Mouse (Mus musculus) brain, embryonic 18.5 days (tissue): ENCODE measurements around the gene Zdhhc14.

Source experiments
- DNase-seq: peaks from one replicate; pipeline ENCODE4 v3.0.0-alpha.2; 2012; ENCODE audit warnings: low read depth, low spot score

Gene Zdhhc14

DNA sequence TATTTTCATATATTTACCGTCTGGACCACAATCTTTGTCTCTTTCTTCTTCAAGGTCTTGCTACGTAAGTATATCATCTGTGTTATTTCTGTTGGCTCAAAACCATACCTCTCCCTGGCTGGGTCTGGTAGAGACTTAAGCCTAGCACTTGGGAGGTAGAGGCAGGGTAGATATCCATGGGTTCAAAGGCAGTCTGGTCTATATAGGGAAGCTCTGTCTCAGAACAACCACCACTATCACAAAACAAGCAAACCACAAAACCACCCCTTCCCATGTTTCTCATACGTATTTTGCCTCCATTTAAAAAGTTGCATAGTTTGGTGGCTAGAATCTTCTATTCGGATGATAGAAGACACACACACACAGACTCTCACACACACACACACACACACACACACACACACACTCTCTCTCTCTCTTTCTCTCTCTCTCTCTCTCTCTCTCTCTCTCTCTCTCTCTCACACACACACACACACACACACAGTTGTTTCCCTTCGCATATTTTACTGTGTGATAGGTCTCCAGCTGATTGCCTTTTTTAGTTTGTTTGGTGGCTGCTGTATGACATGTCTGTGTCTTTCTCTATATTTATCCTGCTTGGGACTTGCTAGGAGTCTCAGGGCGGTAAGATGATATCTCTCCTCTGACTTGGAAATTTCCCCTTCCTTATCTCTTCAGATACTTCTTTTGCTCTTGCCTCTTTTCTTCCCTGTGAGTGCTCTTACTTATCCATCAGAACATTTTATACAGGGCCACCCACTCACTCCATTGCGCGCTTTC is 11.8 kb downstream of the Zdhhc14 start:
- DNase-seq: no peak

DNA sequence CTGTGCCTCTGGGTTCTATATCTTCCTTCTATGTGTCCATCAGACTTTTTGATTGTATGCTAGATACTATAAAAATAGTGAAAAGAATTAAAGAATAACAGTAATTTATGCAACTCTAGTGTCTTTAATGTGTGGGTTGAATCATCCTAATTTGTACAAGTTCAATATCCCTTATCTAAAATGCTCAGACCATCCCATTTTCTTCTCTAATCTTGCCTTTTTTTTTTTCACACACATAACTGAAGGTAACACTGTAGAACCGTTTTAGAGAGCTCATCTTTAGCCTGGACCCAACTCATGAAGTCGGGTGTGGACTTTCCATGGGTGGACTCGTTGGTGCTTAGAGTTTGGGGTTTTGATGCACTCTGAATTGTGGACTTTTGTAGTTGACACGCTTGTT is 12.6 kb downstream of the Zdhhc14 start:
- DNase-seq: no peak

DNA sequence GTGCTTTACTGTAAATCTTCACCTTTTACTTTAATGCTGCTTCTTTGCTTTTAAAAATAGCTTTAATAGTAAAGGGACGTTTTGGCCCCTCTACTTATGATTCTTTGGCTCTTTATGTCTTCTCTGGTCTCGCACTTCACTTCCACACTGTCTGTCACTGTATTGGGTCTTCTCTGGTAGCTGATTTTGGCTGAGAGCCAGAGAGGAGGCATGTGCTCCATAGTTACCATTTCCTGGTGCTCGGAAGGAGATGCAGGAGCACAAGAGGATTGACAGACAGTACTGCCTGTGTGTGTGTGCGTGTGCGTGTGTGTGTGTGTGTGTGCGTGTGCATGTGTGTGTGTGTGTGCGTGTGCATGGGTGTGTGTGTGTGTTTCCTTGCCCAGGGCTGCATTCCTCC is 14.2 kb downstream of the Zdhhc14 start:
- DNase-seq: peak; percentile 40

DNA sequence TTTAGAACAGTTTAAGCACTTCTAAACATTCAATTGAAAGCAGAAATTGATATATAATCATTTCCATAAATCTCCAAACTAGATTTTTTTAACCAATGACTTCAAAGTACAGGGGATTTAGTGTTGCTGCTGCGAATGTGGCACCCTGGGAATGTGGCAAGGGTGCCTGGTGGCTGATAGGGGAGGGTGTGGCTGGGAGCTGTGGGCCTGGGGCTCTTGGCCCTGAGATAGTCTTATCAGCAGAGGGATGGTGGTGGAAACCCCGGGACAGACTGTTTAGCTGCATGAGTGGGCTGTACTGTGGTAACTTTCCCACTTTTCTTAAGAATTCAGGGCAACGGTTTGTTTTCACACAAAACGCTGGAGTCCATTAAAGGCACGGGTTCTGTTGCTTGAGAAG is 14.6 kb downstream of the Zdhhc14 start:
- DNase-seq: no peak

DNA sequence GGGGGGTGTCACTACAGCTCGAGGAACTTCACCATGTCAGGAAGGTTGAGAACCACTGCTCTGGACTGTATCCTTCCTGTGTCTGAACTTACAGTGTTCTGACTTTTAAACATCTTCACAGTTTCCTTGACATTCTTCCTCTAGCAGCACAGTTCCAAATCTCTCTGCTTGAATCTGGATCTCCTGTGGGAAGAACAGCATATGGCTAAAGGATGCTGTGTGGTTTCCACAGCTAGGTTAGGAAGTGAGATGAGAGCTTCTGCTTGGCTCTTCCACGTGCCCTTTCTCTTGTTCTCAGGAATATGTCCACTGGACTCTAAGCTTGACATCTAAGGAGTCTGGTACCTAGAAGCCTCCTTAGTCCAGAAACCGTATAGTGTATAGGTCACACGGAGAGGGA is 15.7 kb downstream of the Zdhhc14 start:
- DNase-seq: no peak

DNA sequence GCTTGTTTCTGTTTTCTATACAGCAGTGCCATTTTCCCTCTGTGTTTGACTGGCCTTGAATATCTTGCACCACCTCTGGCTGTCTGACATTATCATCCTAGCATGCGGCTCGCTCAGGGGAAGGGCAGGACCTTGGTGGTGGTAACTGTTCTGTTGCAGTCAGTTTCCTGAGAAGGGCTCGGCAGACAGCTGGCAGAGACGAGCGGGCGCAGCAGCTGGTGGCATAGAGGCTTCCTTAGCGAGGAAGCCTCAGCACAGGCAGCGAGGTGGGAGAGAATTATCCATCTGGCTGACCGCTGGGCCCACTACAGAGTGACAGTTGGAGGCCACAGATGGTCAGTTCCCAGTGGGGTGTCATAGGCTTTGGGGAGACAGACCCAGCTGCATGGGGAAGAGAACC is 18.2 kb downstream of the Zdhhc14 start:
- no peak for DNase-seq

DNA sequence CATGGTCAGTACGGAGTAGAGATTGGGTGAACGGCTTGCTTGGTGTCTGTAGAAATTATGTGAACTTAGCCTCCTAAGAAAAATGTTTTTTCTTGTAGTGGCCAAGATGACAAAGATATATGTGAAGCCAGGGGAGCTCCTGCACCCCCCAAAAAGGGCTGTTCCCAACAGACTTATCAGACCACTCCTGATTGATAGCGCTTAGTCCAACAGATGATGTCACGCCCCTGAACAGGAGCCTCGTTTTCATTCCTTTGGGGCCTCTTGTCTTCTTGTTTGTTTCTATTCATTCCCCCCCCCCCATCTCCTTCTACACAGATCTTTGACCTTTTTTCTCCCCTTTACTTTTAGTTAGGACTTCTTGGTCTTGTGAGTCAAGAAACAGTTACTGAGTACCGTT is 19.4 kb downstream of the Zdhhc14 start:
- no peak for DNase-seq

DNA sequence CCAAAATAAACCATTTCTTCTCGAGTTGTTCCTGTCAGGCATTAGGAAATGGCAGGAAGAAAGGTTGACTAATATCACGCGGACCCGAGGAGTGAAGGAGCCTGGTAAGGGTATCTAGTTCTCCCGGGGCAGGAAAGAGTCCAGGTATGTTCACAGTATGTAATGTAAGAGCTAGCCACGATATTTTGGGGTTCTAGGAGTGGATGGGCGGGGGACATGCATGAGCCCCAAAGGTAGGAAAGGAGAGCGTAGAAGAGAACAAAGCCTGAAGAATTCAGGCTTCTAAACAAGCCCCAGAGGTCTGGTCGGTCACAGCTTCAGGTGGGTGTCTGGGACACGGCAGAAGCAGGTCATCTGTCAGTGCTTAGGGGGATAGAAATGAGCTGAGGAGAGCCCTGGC is 27.1 kb downstream of the Zdhhc14 start:
- DNase-seq: no peak

DNA sequence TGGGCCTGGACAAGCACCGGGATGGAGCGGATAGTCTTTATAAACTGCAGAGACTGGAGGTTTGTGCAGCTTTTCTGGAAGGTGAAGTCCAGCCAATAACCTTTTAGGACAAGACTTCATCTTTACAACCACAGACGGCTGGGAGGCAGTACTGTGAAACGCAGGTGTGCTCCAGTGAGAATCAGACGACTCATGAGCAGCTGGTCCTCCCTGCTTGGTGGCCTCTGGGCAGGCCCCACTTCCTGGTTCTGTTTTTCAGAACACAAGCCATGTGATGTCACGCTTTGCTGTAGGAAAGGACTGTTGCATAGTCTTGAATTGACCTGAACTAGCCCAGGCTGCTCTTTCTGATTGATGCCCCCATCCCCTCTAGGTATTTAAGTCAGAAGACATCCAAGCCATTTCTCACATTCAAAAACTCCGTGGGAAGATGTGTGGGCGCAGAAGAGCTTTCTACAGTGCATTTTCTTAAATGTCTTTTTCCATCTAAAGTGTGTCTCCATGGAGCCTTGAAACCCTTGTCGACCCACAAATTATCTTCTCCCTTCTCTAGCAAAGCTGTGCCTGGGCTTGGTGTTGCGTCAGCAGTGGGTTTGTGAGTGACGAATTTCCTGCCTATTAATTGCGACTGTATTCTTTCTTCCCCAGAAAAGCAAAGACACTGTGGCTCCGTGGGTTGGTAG is 27.7 kb downstream of the Zdhhc14 start:
- no peak for DNase-seq

DNA sequence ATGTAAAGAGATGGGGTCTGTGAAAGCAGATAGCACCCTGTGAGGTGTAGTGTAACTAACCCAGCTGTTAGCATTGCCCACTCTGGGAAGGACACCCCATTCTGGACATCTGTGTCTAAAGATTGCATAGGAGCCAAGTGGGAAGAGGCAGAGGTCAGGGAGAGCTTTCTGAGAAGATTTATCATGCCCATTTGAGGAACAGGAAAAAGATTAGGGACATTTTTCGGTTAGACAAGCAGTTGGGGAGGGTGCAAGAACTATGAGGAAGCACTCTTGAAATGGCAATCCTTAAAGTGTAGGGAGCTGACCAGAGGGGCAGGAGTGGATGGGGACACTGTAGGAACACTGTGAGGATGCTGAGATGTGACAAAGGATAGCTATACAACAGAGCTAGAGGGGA is 29.2 kb downstream of the Zdhhc14 start:
- no peak for DNase-seq

DNA sequence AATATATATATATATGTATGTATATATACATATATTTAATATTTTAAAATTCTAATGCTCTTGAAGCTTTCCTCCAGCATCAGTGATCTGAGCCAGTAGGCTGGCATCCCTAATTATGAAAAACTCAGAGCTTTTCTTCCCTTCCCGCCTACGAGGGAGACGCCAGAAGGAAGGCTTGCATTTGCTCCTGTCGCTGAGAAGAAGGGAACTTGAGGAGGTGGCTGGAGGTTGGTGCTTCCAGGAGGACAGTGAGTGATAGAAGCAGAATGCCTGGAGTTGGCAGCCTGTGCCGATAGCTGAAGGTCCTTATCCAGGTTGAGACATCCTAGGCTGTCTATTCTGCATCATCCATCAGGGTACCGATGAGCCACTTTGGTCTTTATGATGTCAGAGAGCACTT is 37.2 kb downstream of the Zdhhc14 start:
- no peak for DNase-seq

DNA sequence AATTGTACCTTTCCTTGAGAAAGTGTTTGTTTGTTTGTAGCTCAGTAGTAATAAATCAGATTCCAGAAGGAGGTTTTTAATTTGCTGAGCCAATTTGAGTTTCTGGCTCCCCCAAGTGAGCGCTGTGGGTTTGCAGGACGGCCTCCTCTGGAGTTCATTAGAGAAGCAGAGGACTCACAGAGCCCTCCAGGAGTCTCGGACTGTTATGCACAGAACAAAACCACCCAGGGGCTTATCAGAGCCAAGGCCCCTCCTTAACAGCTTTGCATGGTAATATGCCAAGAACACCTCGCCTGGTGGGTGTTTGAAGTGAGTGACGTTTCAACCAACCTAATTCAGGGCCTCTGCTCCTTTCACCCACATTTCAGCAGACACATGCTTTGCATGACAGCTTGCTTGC is 40.5 kb downstream of the Zdhhc14 start:
- no peak for DNase-seq

DNA sequence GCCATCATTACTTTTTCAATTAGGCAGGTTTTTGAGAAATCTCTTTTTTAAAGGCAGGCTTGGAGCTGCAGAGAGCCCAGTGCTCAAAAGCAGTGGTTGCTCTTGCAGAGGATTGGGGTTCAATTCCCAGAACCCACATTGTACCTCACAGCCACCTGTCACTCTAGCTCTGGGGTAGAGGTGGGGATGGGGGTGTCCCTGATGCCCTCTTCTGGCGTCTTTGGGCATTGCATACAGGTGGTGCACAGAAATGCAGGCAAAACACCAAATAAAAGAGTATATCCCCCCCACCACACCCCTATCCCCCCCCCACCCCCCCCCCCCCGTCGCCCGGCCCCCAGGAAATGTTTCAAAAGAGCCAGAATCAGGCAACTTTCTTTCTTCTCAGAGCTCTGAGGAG is 43.0 kb downstream of the Zdhhc14 start:
- DNase-seq: no peak

DNA sequence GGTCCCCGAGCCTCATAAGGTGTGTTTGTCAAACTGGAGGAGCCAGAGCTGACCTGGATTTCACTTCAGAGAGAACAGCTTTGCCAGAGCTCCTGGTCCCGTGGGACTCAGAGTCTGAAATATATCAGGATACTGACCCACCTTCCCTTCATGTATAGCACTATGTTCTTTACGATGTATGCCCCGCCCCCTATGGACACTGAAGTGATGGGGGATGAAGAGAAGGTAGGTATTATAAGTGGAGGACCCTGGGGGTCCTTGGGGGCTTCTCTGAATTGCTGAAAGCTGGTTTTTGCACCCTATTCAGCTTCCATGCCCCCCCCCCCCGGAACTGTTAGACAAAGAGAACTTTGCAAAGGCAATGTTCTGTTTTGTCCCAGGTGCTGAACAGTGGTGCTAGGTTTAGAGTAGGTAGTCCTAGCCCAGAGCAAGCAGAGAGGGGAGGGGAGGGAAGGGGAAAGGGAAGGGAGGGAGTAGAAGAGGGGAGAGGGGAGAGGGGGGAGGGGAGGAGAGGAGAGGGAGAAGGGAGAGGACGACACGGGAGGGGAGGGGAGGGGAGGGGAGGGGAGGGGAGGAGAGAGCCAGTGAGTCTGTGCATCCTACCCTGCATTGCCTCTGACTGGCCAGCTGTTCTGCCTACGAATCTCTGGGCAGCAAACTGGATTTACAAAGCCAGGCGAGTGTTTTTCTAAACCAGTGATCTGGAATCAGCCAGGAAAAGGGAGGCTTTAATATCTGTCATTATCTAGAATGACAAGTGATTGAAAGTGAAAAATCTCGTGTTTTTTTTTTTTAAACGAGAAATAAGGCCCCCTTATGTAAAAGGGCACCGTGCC is 44.1 kb downstream of the Zdhhc14 start:
- DNase-seq: no peak

DNA sequence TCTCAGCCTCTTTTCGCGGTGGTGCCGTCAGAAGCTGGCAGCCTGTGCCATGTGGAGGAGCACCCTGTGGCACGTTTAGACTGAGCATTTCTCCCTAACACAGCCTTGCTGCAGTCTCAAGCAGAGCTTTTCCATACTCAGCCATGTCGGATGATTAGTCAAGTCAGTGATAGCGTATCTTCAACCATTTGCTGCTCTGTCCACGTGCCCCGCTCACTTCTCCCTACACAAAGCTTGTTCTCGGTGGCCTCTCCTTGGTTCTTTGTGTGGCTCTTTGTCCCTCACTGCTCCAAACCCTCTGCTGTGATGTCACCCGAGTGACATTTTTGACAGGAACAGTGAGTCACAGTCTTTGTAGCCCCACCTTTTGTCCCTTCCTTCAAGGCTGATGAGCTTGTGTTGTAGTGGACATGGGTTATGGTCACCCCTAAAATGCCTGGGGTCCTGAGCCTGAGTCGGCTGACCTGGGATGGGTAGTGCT is 44.8 kb downstream of the Zdhhc14 start:
- DNase-seq: no peak

DNA sequence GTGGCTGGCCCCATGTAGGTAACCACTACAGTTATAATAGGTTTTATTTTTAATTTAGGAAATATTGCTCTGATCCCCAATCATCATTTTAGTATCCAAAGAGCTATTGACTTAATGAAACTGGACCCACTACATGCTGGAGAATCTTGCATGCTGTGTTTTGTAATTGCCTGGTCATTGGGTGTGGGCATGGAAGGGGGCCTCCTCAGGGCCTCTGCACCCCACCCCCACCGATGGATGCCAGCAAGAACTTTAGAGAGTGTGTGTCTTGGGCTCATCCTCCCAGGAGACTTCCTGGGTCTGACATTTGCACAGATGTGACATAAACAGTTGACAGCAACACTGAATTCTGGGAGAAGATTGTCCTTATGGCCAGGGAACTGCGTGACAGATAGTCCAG is 49.8 kb downstream of the Zdhhc14 start:
- DNase-seq: no peak

DNA sequence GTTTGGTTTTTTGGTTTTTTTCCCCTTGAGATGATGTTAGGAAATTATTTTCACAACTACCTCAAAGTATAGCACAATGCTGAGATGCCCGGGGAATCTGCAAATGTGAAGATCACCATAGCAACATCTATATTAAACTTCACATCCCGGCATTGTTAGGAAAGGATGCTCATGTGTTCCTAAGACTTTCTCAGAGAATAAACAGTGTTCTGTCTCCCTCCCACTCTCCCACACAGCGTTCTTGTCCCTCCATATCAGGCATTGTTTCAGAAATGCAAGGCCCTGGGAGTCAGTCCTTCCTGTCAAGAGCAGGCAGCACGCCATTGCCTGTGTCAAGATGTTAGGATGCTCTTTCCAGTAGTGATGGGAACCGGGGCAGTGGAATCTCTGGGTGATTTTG is 51.7 kb downstream of the Zdhhc14 start:
- no peak for DNase-seq

DNA sequence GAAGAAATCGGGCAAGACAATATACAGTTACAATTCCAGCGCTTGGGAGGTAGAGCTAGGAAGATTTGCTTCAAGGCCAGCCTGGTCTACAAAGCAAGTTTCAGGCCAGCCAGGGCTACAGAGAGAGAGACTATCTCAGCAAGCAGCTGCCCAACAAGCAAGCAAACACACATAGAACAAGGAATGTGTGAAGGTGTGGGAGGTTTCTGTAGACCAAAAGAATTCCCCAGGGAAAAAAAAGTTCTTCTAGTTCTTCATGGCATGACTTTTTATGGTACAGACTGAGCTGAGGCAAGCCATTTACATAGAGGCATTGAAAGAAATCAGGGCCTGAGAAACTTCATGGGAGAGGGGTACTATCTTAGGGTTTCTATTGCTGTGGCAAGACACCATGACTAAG is 52.7 kb downstream of the Zdhhc14 start:
- DNase-seq: no peak

DNA sequence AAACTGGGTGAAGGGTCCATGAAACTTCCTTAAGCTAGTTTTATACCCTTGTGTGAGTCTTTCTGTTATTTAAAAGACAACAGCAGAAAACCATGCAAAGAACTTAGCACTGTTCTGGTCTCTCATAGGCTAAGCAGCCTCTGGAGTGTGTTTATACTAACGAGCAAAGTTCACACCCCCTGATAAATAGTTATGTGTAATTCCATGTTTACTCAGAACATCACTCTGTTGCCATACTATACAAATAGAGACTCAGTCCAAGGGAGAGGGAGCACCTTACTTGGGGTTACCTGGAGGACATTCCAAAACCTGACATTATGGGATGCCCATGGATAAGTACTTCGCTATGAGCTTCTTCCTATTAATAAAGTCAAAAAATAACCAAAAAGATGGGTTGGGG is 56.2 kb downstream of the Zdhhc14 start:
- DNase-seq: no peak

DNA sequence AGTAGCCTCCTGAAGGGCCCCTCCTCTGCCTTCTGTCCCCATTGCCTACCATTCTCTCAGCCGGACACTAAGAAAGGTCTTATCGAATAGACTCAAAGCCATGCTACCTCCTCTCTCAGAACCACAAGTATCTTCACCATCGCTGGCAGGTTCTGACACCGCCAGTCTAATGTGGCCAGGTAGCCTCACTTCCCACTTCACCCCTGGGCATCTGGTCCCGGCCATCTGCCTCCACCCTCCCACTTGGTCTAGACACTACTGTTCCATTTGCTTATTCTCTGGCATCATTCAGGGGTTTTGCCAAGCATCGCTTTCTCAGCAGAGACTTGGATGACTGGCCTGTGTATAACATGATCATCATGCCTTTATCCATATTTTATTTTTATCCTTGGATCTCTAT is 57.1 kb downstream of the Zdhhc14 start:
- DNase-seq: no peak

DNA sequence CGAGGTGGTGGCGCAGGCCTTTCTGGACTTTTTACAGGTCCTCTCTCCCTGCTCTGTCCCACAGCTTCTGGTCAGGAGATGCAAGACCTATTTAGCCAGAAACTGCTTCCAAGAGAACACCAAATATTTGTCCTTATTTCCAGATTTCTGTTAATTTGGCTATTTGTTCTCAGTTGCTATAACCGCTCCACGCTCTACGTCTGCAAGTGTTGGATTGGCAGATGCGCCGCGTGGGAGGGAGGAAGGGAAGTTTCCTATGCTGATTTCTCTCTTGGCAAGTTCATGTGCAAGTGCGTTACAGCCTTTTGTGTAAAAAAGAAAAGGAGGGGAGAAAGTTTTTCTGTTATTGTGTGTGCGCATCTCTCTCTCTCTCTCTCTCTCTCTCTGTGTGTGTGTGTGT is 58.1 kb downstream of the Zdhhc14 start:
- DNase-seq: no peak

DNA sequence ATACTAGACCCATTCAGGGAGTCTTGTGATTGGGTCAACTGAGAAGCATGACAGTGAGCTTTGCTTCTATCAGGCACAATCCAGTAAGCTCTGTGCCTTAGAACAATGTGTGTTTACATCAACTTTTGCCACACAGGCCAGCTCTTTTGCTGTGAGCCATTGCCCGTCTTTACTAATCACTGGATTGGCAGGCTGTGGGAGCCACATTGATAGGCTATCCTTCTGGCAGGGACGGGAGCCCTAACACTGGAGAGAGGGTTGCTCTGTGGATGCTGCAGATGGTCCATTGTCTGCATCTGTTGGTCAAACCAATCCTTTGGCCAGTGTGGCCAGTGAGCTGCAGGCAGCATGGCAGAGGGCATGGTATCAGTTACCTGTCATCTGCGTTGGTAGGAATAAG is 58.8 kb downstream of the Zdhhc14 start:
- DNase-seq: no peak
